Mouse (Mus musculus): Measurements from ENCODE around the gene Prpf38a. TPM values are rescaled to one million over a fixed set of nuclear protein-coding genes. Genes with fewer than 3 reads are reported as not detected.

Prpf38a gene
- polyA plus RNA-seq, 1 experiment from 2014 or later: 74.4 TPM

GRCm38 (mm10) chr4:108595785-108596184 is 16.6 kb upstream of the Prpf38a start:
- H3K9me3 ChIP-seq: no peaks in the 10 kb centered on the region
- ATAC-seq (ENCODE audit: low FRiP score, low read depth): no peak

GRCm38 (mm10) chr4:108593376-108593775 is 14.2 kb upstream of the Prpf38a start:
- Histone ChIP-seq H3K9me3 (no peaks in the 10 kb centered on the region), H3K4me1 (replicated peaks) (no peaks in the 10 kb centered on the region), H3K27me3 (no peaks in the 10 kb centered on the region), H3K9ac (no peak overlapping the region), H3K27ac (replicated peaks) (no peak overlapping the region), H3K4me3 (no peak overlapping the region), H3K4me2 (no peak overlapping the region), H3K36me3 (no peaks in the 10 kb centered on the region)
- WGBS: 89% methylated on average over 2 of the region's 2 CpGs
- no peak for ATAC-seq (ENCODE audit: low FRiP score, low read depth)

More at GRCm38 (mm10) chr4:108595785-108596184, 16.6 kb upstream of the Prpf38a start:
- H3K36me3 ChIP-seq: no peaks in the 10 kb centered on the region
- no peaks in the 10 kb centered on the region for H3K4me1 ChIP-seq (replicated peaks)
- no peak overlapping the region for H3K4me2 ChIP-seq
- no peak overlapping the region for H3K4me3 ChIP-seq
- H3K9ac ChIP-seq: no peak overlapping the region
- no peaks in the 10 kb centered on the region for H3K27me3 ChIP-seq
- H3K27ac ChIP-seq (replicated peaks): no peak overlapping the region
- 94% methylated on average over 1 of the region's 1 CpGs for WGBS

- H3K4me2 ChIP-seq: peak overlapping the region; percentile 90
- no peak for ATAC-seq (ENCODE audit: low FRiP score, low read depth)
- peaks cover 13% of the 10 kb centered on the region for H3K36me3 ChIP-seq
- 0 out of 2 replicates have a peak overlapping the region, but pooled peaks have one; percentile 30 for H3K27ac ChIP-seq (replicated peaks)
- H3K9ac ChIP-seq: peak overlapping the region; percentile 39
- WGBS: 1% methylated on average over 16 of the region's 16 CpGs
- no peaks in the 10 kb centered on the region for H3K27me3 ChIP-seq
- H3K4me1 ChIP-seq (replicated peaks): peaks cover 25% of the 10 kb centered on the region
- peak overlapping the region; percentile 79 for H3K4me3 ChIP-seq
- no peaks in the 10 kb centered on the region for H3K9me3 ChIP-seq
These were observed 741 bp upstream of the Prpf38a start for GRCm38 (mm10) chr4:108579743-108580411.

GRCm38 (mm10) chr4:108572644-108573043 is 6.5 kb downstream of the Prpf38a start:
- no peak for ATAC-seq (ENCODE audit: low FRiP score, low read depth)
- Histone ChIP-seq H3K4me3 (no peak overlapping the region), H3K4me1 (replicated peaks) (peaks cover 11% of the 10 kb centered on the region), H3K36me3 (peaks cover 64% of the 10 kb centered on the region), H3K9me3 (no peaks in the 10 kb centered on the region), H3K27ac (replicated peaks) (no peak overlapping the region), H3K27me3 (no peaks in the 10 kb centered on the region), H3K4me2 (no peak overlapping the region), H3K9ac (no peak overlapping the region)
- WGBS: 98% methylated on average over 3 of the region's 3 CpGs

DNA sequence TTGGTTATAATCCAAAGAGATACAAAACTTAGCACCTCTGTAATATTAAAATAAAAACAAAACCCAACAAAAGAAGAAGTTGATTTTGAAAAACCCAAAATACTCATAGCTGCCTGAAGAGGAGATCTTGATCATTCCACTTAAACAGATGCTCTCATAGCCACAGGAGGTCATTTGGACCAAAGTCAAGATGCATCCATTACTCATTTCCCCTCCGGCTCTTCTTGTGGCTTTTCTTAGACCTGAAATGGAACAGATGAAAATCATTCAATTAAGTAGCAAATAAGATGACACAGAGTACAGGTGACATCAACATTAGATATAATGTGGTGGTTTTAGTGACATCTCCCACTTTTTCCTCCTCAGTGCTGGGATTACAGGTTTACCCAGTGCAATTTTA is 14.1 kb downstream of the Prpf38a start:
- H3K4me2 ChIP-seq: no peak overlapping the region
- 76% methylated on average over 1 of the region's 1 CpGs for WGBS
- H3K4me3 ChIP-seq: no peak overlapping the region
- H3K27me3 ChIP-seq: no peaks in the 10 kb centered on the region
- H3K4me1 ChIP-seq (replicated peaks): no peaks in the 10 kb centered on the region
- no peak overlapping the region for H3K9ac ChIP-seq
- H3K36me3 ChIP-seq: peaks cover 84% of the 10 kb centered on the region
- ATAC-seq (ENCODE audit: low FRiP score, low read depth): no peak
- no peaks in the 10 kb centered on the region for H3K9me3 ChIP-seq
- H3K27ac ChIP-seq (replicated peaks): no peak overlapping the region

DNA sequence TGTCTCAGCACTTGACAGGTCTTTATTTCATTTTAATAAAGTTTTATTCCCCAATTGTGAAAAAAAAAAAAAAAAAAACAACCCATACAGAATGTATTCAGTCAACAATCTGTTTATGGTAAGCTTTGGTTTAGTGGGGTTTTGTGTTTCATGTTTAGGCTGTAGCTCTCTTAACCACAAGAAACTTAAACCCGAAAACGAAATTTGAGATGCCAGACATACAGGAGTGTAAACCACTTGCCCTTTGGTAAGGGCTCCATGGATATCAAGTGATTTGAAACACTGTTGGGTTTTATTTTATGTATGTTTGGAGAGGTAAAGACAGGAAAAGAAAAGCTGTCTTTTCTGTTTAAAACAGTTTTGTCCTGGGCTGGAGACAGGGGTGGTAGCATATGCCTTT is 39.4 kb downstream of the Prpf38a start:
- no peak for ATAC-seq (ENCODE audit: low FRiP score, low read depth)
- Histone ChIP-seq H3K27me3 (no peaks in the 10 kb centered on the region), H3K4me1 (replicated peaks) (no peaks in the 10 kb centered on the region), H3K4me3 (no peak overlapping the region), H3K9me3 (no peaks in the 10 kb centered on the region), H3K27ac (replicated peaks) (no peak overlapping the region), H3K4me2 (no peak overlapping the region), H3K9ac (no peak overlapping the region), H3K36me3 (peaks cover 14% of the 10 kb centered on the region)
- WGBS: 95% methylated on average over 2 of the region's 2 CpGs

Other genes with a start within 250 kb of the Prpf38a start
- 4.6 and 4.7 TPM in 2 replicates for gene Shisal2a, start 196.0 kb downstream of the Prpf38a start, polyA plus RNA-seq (2015; fragmentation: Nextera tagmentation; extraction: Ambion mirVana)
- 32.3 and 34.0 TPM in 2 replicates for gene Gpx7, start 172.4 kb downstream of the Prpf38a start, polyA plus RNA-seq (2015; fragmentation: Nextera tagmentation; extraction: Ambion mirVana)
- 47.1 and 49.3 TPM in 2 replicates for gene Tut4, start 119.9 kb downstream of the Prpf38a start, polyA plus RNA-seq (2015; fragmentation: Nextera tagmentation; extraction: Ambion mirVana)
- gene Orc1, start 87 bp upstream of the Prpf38a start, polyA plus RNA-seq (2015; fragmentation: Nextera tagmentation; extraction: Ambion mirVana): 1.6 and 2.9 TPM in 2 replicates
- gene Cc2d1b, start 40.6 kb upstream of the Prpf38a start, polyA plus RNA-seq (2015; fragmentation: Nextera tagmentation; extraction: Ambion mirVana): 19.5 and 20.3 TPM in 2 replicates
- gene 3110021N24Rik, start 140.3 kb upstream of the Prpf38a start, polyA plus RNA-seq (2015; fragmentation: Nextera tagmentation; extraction: Ambion mirVana): 1.7 and 1.9 TPM in 2 replicates
- gene Zfyve9, start 201.5 kb upstream of the Prpf38a start, polyA plus RNA-seq (2015; fragmentation: Nextera tagmentation; extraction: Ambion mirVana): 5.2 and 6.6 TPM in 2 replicates